Mouse (Mus musculus) heart, embryonic 11.5 days (tissue): ENCODE data around the gene Necap1. TPM values are rescaled to one million over a fixed set of nuclear protein-coding genes. Genes with fewer than 3 reads are reported as not detected.

ENCODE experiments used
- ATAC-seq: fragments of 200-750 bp; cut with Nextera tagmentation; replicated peaks from 2 replicates; pipeline ENCODE4 v1.8.0; 2017; ENCODE audit warnings: moderate library complexity; ENCODE audit not compliant: insufficient number of reproducible peaks, low FRiP score, low TSS enrichment
- H3K27ac ChIP-seq: fragments of 300-500 bp; sonication (generic); 2 replicates; pipeline ENCODE4 v1.5.1; 2014; ENCODE audit warnings: mild to moderate bottlenecking, low read depth, low read length
- H3K27me3 ChIP-seq: fragments of 300-500 bp; sonication (generic); 2 replicates; pipeline ENCODE4 v1.6.1; 2014; ENCODE audit warnings: mild to moderate bottlenecking, low read length, mixed read lengths; ENCODE audit not compliant: control insufficient read depth, insufficient read depth
- H3K36me3 ChIP-seq: fragments of 300-500 bp; sonication (generic); 2 replicates; pipeline ENCODE4 v1.6.1; 2014; ENCODE audit warnings: mild to moderate bottlenecking, low read length, moderate library complexity, mixed read lengths; ENCODE audit not compliant: control insufficient read depth, insufficient read depth
- H3K4me1 ChIP-seq: fragments of 300-500 bp; sonication (generic); 2 replicates; pipeline ENCODE4 v1.6.1; 2014; ENCODE audit warnings: low read length; ENCODE audit not compliant: control insufficient read depth, insufficient read depth
- H3K4me2 ChIP-seq: fragments of 300-500 bp; sonication (generic); 2 replicates; pipeline ENCODE4 v1.6.1; 2014; ENCODE audit warnings: mild to moderate bottlenecking, moderate library complexity
- H3K4me3 ChIP-seq: fragments of 300-500 bp; sonication (generic); 2 replicates; pipeline ENCODE4 v1.5.1; 2014; ENCODE audit warnings: low read depth, low read length
- H3K9ac ChIP-seq: fragments of 300-500 bp; sonication (generic); 2 replicates; pipeline ENCODE4 v1.6.1; 2014; ENCODE audit warnings: mild to moderate bottlenecking, low read depth, low read length, moderate library complexity
- H3K9me3 ChIP-seq: fragments of 300-500 bp; sonication (generic); replicated peaks from 2 replicates; pipeline ENCODE4 v1.6.1; 2016; ENCODE audit warnings: low read length; ENCODE audit not compliant: control insufficient read depth
- WGBS: fragments of 180-500 bp; shearing (Covaris S2); extraction: QIAGEN DNeasy Blood & Tissue Kit; methylation state at CpG from one replicate; pipeline ENCODE4 v1.1.7; 2014; ENCODE audit not compliant: insufficient replicate concordance; 5-methylcytosine and 5-hydroxymethylcytosine counted together
- polyA plus RNA-seq: library from polyadenylated mRNA; unstranded; fragments of >200 nt; fragmentation: Nextera tagmentation; extraction: Ambion mirVana; gene quantifications from 2 replicates; pipeline ENCODE4 v1.2.1, GENCODE M21; 2014

Gene Necap1
- polyA plus RNA-seq, 1 experiment from 2014 or later: 64.4 TPM

GRCm38 (mm10) chr6:122843759-122844158 is 30.5 kb upstream of the Necap1 start:
- no peak overlapping the region for H3K4me3 ChIP-seq
- H3K36me3 ChIP-seq: peaks cover 15% of the 10 kb centered on the region
- H3K27ac ChIP-seq: no peak overlapping the region
- no peaks in the 10 kb centered on the region for H3K4me1 ChIP-seq
- H3K9ac ChIP-seq: no peak overlapping the region
- no peaks in the 10 kb centered on the region for H3K9me3 ChIP-seq
- WGBS: 84% methylated on average over 6 of the region's 6 CpGs
- no peak for ATAC-seq
- no peak overlapping the region for H3K4me2 ChIP-seq
- H3K27me3 ChIP-seq: no peaks in the 10 kb centered on the region

GRCm38 (mm10) chr6:122852696-122853095 is 21.6 kb upstream of the Necap1 start:
- no peak overlapping the region for H3K27ac ChIP-seq
- ATAC-seq: no peak
- no peaks in the 10 kb centered on the region for H3K27me3 ChIP-seq
- WGBS: 52% methylated on average over 2 of the region's 2 CpGs
- no peaks in the 10 kb centered on the region for H3K36me3 ChIP-seq
- H3K4me2 ChIP-seq: no peak overlapping the region
- H3K4me3 ChIP-seq: no peak overlapping the region
- H3K9me3 ChIP-seq: no peaks in the 10 kb centered on the region
- no peak overlapping the region for H3K9ac ChIP-seq
- peaks cover 7% of the 10 kb centered on the region; the same call in 1 of the 2 replicates for H3K4me1 ChIP-seq

GRCm38 (mm10) chr6:122854552-122854951 is 19.7 kb upstream of the Necap1 start:
- Histone ChIP-seq H3K36me3 (no peaks in the 10 kb centered on the region), H3K9me3 (no peaks in the 10 kb centered on the region), H3K4me1 (peaks cover 7% of the 10 kb centered on the region; the same call in 1 of the 2 replicates), H3K9ac (no peak overlapping the region), H3K4me2 (no peak overlapping the region), H3K4me3 (no peak overlapping the region), H3K27ac (no peak overlapping the region), H3K27me3 (no peaks in the 10 kb centered on the region)
- 80% methylated on average over 12 of the region's 12 CpGs for WGBS
- ATAC-seq: no peak

GRCm38 (mm10) chr6:122855955-122856354 is 18.3 kb upstream of the Necap1 start, which contains the start of gene C3ar1:
C3ar1 (minus strand) TSS chr6:122856161.
- WGBS: 22% methylated on average over 7 of the region's 7 CpGs
- no peak within 1 kb of the TSS for H3K4me3 ChIP-seq
- H3K9me3 ChIP-seq: no peaks in the 10 kb centered on the region
- ATAC-seq: peak; percentile 71
- no peak within 1 kb of the TSS for H3K9ac ChIP-seq
- H3K36me3 ChIP-seq: no peaks in the 10 kb centered on the region
- peaks cover 7% of the 10 kb centered on the region; the same call in 1 of the 2 replicates for H3K4me1 ChIP-seq
- H3K27me3 ChIP-seq: no peaks in the 10 kb centered on the region
- H3K4me2 ChIP-seq: peak within 1 kb of the TSS; percentile 11
- 0 out of 2 replicates have a peak within 1 kb of the TSS, but pooled peaks have one; percentile 15 for H3K27ac ChIP-seq

DNA sequence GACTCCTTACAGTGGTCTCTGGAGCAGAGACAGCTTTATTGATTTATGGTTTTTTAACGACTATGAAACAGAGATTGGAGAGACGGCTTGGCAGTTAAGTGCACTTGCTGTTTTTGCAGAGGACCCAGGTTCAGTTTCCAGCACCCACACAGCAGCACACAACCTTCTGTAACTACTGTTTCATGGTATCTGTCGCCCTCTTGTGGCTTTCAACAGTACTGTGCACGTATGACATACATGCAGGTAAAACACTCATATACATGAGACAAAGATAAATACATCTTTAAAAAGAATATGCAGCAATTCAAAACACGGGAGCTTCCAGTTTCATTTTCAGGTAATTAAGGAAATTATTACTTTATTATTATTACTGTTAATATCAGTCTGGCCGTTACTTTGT is 11.8 kb upstream of the Necap1 start:
- 76% methylated on average over 6 of the region's 6 CpGs for WGBS

DNA sequence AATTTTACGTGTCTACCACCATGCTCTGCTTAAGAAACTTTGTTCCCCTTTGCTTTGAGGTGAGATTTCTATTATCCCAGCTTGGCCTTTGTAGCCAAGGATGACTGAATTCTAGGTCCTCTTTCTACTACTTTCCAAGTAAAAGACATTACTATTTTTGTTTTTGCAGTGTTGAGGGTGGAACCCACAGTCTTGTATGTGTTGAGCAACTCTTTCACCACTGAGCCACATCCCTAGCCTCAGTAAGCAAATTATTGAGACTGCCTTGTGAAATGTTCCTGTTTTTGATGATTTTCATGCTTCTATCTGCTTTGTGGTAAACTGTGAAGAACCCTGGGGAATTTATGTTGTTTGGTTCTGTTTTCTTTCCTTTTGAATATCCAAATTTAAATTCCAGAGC is 11.4 kb upstream of the Necap1 start:
- Histone ChIP-seq H3K4me1 (no peaks in the 10 kb centered on the region), H3K9ac (no peak overlapping the region), H3K27ac (no peak overlapping the region), H3K9me3 (peaks cover 13% of the 10 kb centered on the region), H3K36me3 (no peaks in the 10 kb centered on the region), H3K4me3 (no peak overlapping the region), H3K4me2 (no peak overlapping the region), H3K27me3 (no peaks in the 10 kb centered on the region)
- whole genome bisulfite sequencing: 71% methylated on average over 1 of the region's 1 CpGs
- no peak for ATAC-seq

More for the DNA sequence above, 11.8 kb upstream of the Necap1 start:
- no peaks in the 10 kb centered on the region for H3K4me1 ChIP-seq
- H3K4me3 ChIP-seq: no peak overlapping the region
- no peak overlapping the region for H3K9ac ChIP-seq
- ATAC-seq: no peak
- H3K4me2 ChIP-seq: no peak overlapping the region
- H3K36me3 ChIP-seq: no peaks in the 10 kb centered on the region
- no peaks in the 10 kb centered on the region for H3K27me3 ChIP-seq
- peaks cover 13% of the 10 kb centered on the region for H3K9me3 ChIP-seq
- H3K27ac ChIP-seq: no peak overlapping the region

DNA sequence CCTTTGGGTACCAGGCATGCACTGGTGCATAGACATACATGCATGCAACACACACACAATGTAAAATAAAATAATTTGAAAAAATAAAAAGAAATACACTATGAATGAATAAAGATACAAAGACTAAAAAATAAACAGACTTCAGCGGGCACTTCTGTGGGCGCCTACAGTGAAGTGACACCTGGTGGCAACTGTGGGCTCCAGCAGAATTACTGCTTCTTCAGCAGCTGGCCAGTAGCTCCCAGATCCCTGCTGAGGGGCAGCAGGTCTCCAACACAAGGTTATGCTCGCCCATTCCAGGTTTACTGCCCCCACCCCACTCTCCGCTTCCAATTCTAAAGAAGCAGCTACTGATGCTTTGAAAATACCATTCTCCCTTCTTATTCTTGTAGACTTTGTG is 6.4 kb upstream of the Necap1 start:
- Histone ChIP-seq H3K27ac (no peak overlapping the region), H3K9me3 (no peaks in the 10 kb centered on the region), H3K4me2 (no peak overlapping the region), H3K4me1 (no peaks in the 10 kb centered on the region), H3K4me3 (no peak overlapping the region), H3K27me3 (no peaks in the 10 kb centered on the region), H3K36me3 (no peaks in the 10 kb centered on the region), H3K9ac (no peak overlapping the region)
- 44% methylated on average over 4 of the region's 4 CpGs for WGBS
- ATAC-seq: no peak

- H3K36me3 ChIP-seq: no peaks in the 10 kb centered on the region
- H3K4me1 ChIP-seq: no peaks in the 10 kb centered on the region
- ATAC-seq: no peak
- no peak overlapping the region for H3K27ac ChIP-seq
- no peaks in the 10 kb centered on the region for H3K9me3 ChIP-seq
- H3K4me3 ChIP-seq: no peak overlapping the region
- H3K9ac ChIP-seq: no peak overlapping the region
- H3K27me3 ChIP-seq: no peaks in the 10 kb centered on the region
- 67% methylated on average over 11 of the region's 11 CpGs for WGBS
- H3K4me2 ChIP-seq: no peak overlapping the region
These were observed 4.4 kb upstream of the Necap1 start for GRCm38 (mm10) chr6:122869846-122870245.

- Histone ChIP-seq H3K4me1 (peaks cover 5% of the 10 kb centered on the region), H3K4me3 (no peak overlapping the region), H3K9ac (no peak overlapping the region), H3K9me3 (no peaks in the 10 kb centered on the region), H3K27ac (no peak overlapping the region), H3K36me3 (no peaks in the 10 kb centered on the region), H3K4me2 (no peak overlapping the region), H3K27me3 (no peaks in the 10 kb centered on the region)
- 90% methylated on average over 5 of the region's 5 CpGs for WGBS
- no peak for ATAC-seq
These were observed 1.5 kb upstream of the Necap1 start for GRCm38 (mm10) chr6:122872800-122873199.
